Mouse (Mus musculus): ENCODE measurements around the gene Ralbp1. TPM values are rescaled to one million over a fixed set of nuclear protein-coding genes. Genes with fewer than 3 reads are reported as not detected.

Gene Ralbp1
- total and polyA plus RNA-seq, 2 experiments from 2014 or later = 40.7 to 47.7 TPM

- H3K4me2 ChIP-seq (ENCODE audit: low read depth) = no peak overlapping the region
- H3K4me1 ChIP-seq (ENCODE audit: insufficient read depth) = peaks cover 5% of the 10 kb centered on the region; the same call in 1 of the 2 replicates
- TF ChIP-seq CTCF (IDR thresholded peaks at IDR 0.05; ENCODE audit: low read depth) = no peak
- H3K27ac ChIP-seq (ENCODE audit: low read depth, low read length) = no peak overlapping the region
- no peak overlapping the region for H3K4me3 ChIP-seq (ENCODE audit: low read depth, low read length)
- H3K36me3 ChIP-seq (ENCODE audit: insufficient read depth) = peaks cover 50% of the 10 kb centered on the region
- DNase-seq (peak; percentile 22), ATAC-seq (no peak)
- 41% methylated on average over 4 of the region's 4 CpGs for whole genome bisulfite sequencing
- no peaks in the 10 kb centered on the region for H3K27me3 ChIP-seq (ENCODE audit: insufficient read depth, low read length)
- no peaks in the 10 kb centered on the region for H3K9me3 ChIP-seq (ENCODE audit: low read length)
- H3K9ac ChIP-seq = no peak overlapping the region
These were observed 41.5 kb upstream of the Ralbp1 start for GRCm38 (mm10) chr17:65927077-65927476.

GRCm38 (mm10) chr17:65924218-65924617 is 38.6 kb upstream of the Ralbp1 start:
- no peak overlapping the region for H3K27ac ChIP-seq (ENCODE audit: low read depth, low read length)
- peaks cover 52% of the 10 kb centered on the region for H3K36me3 ChIP-seq (ENCODE audit: insufficient read depth)
- no peaks in the 10 kb centered on the region for H3K4me1 ChIP-seq (ENCODE audit: insufficient read depth)
- no peak overlapping the region for H3K4me3 ChIP-seq (ENCODE audit: low read depth, low read length)
- TF ChIP-seq CTCF (IDR thresholded peaks at IDR 0.05; ENCODE audit: low read depth) = no peak
- no peak for DNase-seq
- no peak for ATAC-seq
- no peak overlapping the region for H3K9ac ChIP-seq
- no peak overlapping the region for H3K4me2 ChIP-seq (ENCODE audit: low read depth)
- WGBS = 69% methylated on average over 5 of the region's 5 CpGs
- no peaks in the 10 kb centered on the region for H3K9me3 ChIP-seq (ENCODE audit: low read length)
- no peaks in the 10 kb centered on the region for H3K27me3 ChIP-seq (ENCODE audit: insufficient read depth, low read length)

- H3K9me3 ChIP-seq (ENCODE audit: low read length) = no peaks in the 10 kb centered on the region
- no peak for TF ChIP-seq CTCF (IDR thresholded peaks at IDR 0.05; ENCODE audit: low read depth)
- H3K27ac ChIP-seq (ENCODE audit: low read depth, low read length) = no peak overlapping the region
- ATAC-seq (no peak), DNase-seq (no peak)
- no peak overlapping the region for H3K9ac ChIP-seq
- no peaks in the 10 kb centered on the region for H3K27me3 ChIP-seq (ENCODE audit: insufficient read depth, low read length)
- WGBS = 76% methylated on average over 6 of the region's 6 CpGs
- peaks cover 42% of the 10 kb centered on the region for H3K36me3 ChIP-seq (ENCODE audit: insufficient read depth)
- H3K4me2 ChIP-seq (ENCODE audit: low read depth) = no peak overlapping the region
- no peak overlapping the region for H3K4me3 ChIP-seq (ENCODE audit: low read depth, low read length)
- no peaks in the 10 kb centered on the region for H3K4me1 ChIP-seq (ENCODE audit: insufficient read depth)
These were observed 36.4 kb upstream of the Ralbp1 start for GRCm38 (mm10) chr17:65921975-65922374.

DNA sequence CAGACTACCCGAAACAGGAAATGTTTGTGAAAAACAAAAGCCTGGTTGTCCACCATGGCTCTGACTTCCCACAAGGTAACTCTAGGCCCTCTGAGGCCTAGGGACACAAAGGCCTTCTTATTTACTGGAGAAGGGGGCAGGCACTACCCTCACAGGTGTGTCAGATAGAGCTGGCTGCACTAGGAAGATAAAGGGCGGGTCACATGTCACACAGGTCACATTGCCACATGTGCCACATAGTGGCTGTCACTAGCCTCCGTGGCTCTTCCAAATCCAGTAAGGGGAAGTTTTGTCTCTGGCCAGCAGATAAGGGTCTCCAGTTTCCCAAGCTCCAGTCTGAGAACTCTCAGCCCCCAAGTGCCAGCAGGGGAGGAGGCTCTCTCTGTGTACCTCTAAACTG is 33.6 kb upstream of the Ralbp1 start:
- Histone ChIP-seq H3K9ac (no peak overlapping the region), H3K4me1 (ENCODE audit: insufficient read depth) (no peaks in the 10 kb centered on the region), H3K9me3 (ENCODE audit: low read length) (no peaks in the 10 kb centered on the region), H3K36me3 (ENCODE audit: insufficient read depth) (peaks cover 23% of the 10 kb centered on the region), H3K27me3 (ENCODE audit: insufficient read depth, low read length) (no peaks in the 10 kb centered on the region), H3K4me3 (ENCODE audit: low read depth, low read length) (no peak overlapping the region), H3K4me2 (ENCODE audit: low read depth) (no peak overlapping the region), H3K27ac (ENCODE audit: low read depth, low read length) (no peak overlapping the region)
- DNase-seq (no peak), ATAC-seq (no peak)
- no peak for TF ChIP-seq CTCF (IDR thresholded peaks at IDR 0.05; ENCODE audit: low read depth)
- 92% methylated on average over 3 of the region's 3 CpGs for WGBS

- no peaks in the 10 kb centered on the region for H3K9me3 ChIP-seq (ENCODE audit: low read length)
- no peak overlapping the region for H3K4me3 ChIP-seq (ENCODE audit: low read depth, low read length)
- H3K27ac ChIP-seq (ENCODE audit: low read depth, low read length) = peak overlapping the region; percentile 72
- H3K27me3 ChIP-seq (ENCODE audit: insufficient read depth, low read length) = no peaks in the 10 kb centered on the region
- no peaks in the 10 kb centered on the region for H3K4me1 ChIP-seq (ENCODE audit: insufficient read depth)
- ATAC-seq = peak; percentile 94
- H3K36me3 ChIP-seq (ENCODE audit: insufficient read depth) = no peaks in the 10 kb centered on the region
- H3K4me2 ChIP-seq (ENCODE audit: low read depth) = no peak overlapping the region
- no peak overlapping the region for H3K9ac ChIP-seq
- WGBS = 9% methylated on average over 8 of the region's 8 CpGs
- no peak for TF ChIP-seq CTCF (IDR thresholded peaks at IDR 0.05; ENCODE audit: low read depth)
- peak; percentile 80 for DNase-seq
These were observed 30.6 kb upstream of the Ralbp1 start for GRCm38 (mm10) chr17:65916135-65916668.

DNA sequence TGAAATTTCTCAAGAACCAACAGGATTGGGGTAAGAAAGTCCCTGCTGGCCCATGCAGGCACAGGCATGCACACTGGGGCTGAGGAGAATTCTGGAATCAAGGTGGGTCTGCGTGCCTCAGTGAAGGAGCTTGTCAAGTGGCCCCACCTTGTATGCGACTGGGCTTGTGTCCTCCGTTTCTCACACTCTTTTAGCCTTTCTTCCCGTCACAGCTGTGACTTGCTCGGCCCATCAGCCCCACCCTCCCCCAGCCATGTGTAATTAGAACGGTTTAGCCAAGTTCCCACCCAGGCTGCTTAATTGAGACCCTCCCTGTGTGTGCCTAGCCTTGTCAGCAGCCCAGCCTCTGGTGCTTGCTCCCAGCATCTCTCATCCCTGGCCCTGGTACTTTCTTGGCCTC is 28.5 kb upstream of the Ralbp1 start:
- no peak overlapping the region for H3K27ac ChIP-seq (ENCODE audit: low read depth, low read length)
- H3K4me2 ChIP-seq (ENCODE audit: low read depth) = no peak overlapping the region
- H3K27me3 ChIP-seq (ENCODE audit: insufficient read depth, low read length) = no peaks in the 10 kb centered on the region
- TF ChIP-seq CTCF (IDR thresholded peaks at IDR 0.05; ENCODE audit: low read depth) = no peak
- no peak overlapping the region for H3K4me3 ChIP-seq (ENCODE audit: low read depth, low read length)
- H3K9ac ChIP-seq = no peak overlapping the region
- no peaks in the 10 kb centered on the region for H3K9me3 ChIP-seq (ENCODE audit: low read length)
- ATAC-seq (no peak), DNase-seq (no peak)
- H3K4me1 ChIP-seq (ENCODE audit: insufficient read depth) = no peaks in the 10 kb centered on the region
- 28% methylated on average over 6 of the region's 6 CpGs for WGBS
- H3K36me3 ChIP-seq (ENCODE audit: insufficient read depth) = no peaks in the 10 kb centered on the region

DNA sequence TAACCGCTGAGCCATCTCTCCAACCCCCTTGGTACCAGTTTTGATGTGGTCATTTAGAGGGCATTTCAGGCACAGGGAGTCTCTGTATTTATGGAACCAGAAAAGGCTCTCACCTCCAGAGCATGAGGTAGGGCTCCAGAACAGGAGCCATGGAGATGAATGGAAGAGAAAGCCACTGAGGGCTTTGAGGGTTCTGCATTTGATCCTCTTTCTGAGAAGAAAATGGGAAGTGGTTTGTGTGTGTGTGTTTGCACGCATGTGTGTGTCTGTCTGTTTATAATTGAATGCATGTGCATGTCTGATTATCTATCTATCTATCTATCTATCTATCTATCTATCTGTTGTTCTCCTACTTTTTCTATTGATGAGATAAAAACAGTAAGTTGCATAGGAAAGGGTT is 26.6 kb upstream of the Ralbp1 start:
- no peaks in the 10 kb centered on the region for H3K4me1 ChIP-seq (ENCODE audit: insufficient read depth)
- H3K27me3 ChIP-seq (ENCODE audit: insufficient read depth, low read length) = no peaks in the 10 kb centered on the region
- no peak overlapping the region for H3K27ac ChIP-seq (ENCODE audit: low read depth, low read length)
- H3K4me2 ChIP-seq (ENCODE audit: low read depth) = no peak overlapping the region
- TF ChIP-seq CTCF (IDR thresholded peaks at IDR 0.05; ENCODE audit: low read depth) = no peak
- H3K36me3 ChIP-seq (ENCODE audit: insufficient read depth) = no peaks in the 10 kb centered on the region
- DNase-seq (no peak), ATAC-seq (no peak)
- no peak overlapping the region for H3K9ac ChIP-seq
- WGBS = 94% methylated on average over 2 of the region's 2 CpGs
- no peak overlapping the region for H3K4me3 ChIP-seq (ENCODE audit: low read depth, low read length)
- H3K9me3 ChIP-seq (ENCODE audit: low read length) = no peaks in the 10 kb centered on the region
